Mouse (Mus musculus): Measurements from ENCODE around the gene Crb2. TPM values are rescaled to one million over a fixed set of nuclear protein-coding genes. Genes with fewer than 3 reads are reported as not detected.

Gene Crb2
- total and polyA plus RNA-seq, 3 experiments = 0.48 to 0.81 (median 0.64) TPM

- H3K4me3 ChIP-seq = no peak overlapping the region
- H3K79me2 ChIP-seq (replicated peaks; ENCODE audit: control insufficient read depth, insufficient read depth, low read length) = no peaks in the 10 kb centered on the region
- H3K36me3 ChIP-seq (ENCODE audit: control insufficient read depth, insufficient read depth, low read length) = no peaks in the 10 kb centered on the region
- TF ChIP-seq CTCF (IDR thresholded peaks at IDR 0.05) (no peak), POLR2A (IDR thresholded peaks at IDR 0.05; ENCODE audit: insufficient read depth, low read depth, low read length) (no peak)
- DNase-seq = no peak
- no peaks in the 10 kb centered on the region for H3K27me3 ChIP-seq (ENCODE audit: control insufficient read depth, insufficient read depth, low read length)
- no peak overlapping the region for H3K27ac ChIP-seq
- peaks cover 7% of the 10 kb centered on the region for H3K4me1 ChIP-seq (ENCODE audit: control insufficient read depth, insufficient read depth, low read length)
- WGBS = 85% methylated on average over 2 of the region's 2 CpGs
- H3K9ac ChIP-seq (ENCODE audit: low read depth, low read length) = no peak overlapping the region
- intact Hi-C loops (cut with DNase I) = no loop called here
Measured at GRCm38 (mm10) chr2:37756220-37756930, 19.7 kb upstream of the Crb2 start.

GRCm38 (mm10) chr2:37757016-37757415 is 19.0 kb upstream of the Crb2 start:
- peaks cover 7% of the 10 kb centered on the region for H3K4me1 ChIP-seq (ENCODE audit: control insufficient read depth, insufficient read depth, low read length)
- H3K27me3 ChIP-seq (ENCODE audit: control insufficient read depth, insufficient read depth, low read length) = no peaks in the 10 kb centered on the region
- no peak overlapping the region for H3K4me3 ChIP-seq
- H3K36me3 ChIP-seq (ENCODE audit: control insufficient read depth, insufficient read depth, low read length) = no peaks in the 10 kb centered on the region
- intact Hi-C loops (cut with DNase I) = no loop called here
- no peak overlapping the region for H3K9ac ChIP-seq (ENCODE audit: low read depth, low read length)
- TF ChIP-seq EP300 (IDR thresholded peaks at IDR 0.05; ENCODE audit: insufficient read depth, low read depth, low read length) (no peak), POLR2A (IDR thresholded peaks at IDR 0.05; ENCODE audit: insufficient read depth, low read depth, low read length) (no peak), CTCF (IDR thresholded peaks at IDR 0.05) (no peak)
- H3K27ac ChIP-seq = no peak overlapping the region
- no peaks in the 10 kb centered on the region for H3K79me2 ChIP-seq (replicated peaks; ENCODE audit: control insufficient read depth, insufficient read depth, low read length)
- WGBS = 72% methylated on average over 5 of the region's 5 CpGs
- DNase-seq = no peak

DNA sequence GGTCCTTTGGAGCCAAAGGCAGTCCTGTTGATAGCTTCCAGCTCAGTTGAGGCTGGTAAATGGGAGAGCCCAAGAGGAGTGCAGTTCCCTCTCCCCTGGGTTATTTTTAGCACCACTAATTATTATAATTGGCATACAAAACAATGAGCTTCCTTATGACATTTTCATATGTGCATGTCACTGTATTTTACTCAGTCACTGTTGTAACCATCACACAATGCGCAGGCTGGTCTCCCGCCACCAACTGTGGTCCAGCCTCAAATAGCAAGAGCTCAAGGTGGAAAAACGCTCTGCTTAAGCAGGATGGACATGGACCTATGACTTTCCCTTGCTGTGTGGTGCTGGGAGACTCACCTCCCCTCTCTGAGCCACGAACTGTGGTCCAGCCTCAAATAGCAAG is 18.3 kb upstream of the Crb2 start:
- 56% methylated on average over 4 of the region's 4 CpGs for WGBS
- Histone ChIP-seq H3K27ac (no peak overlapping the region), H3K4me1 (ENCODE audit: control insufficient read depth, insufficient read depth, low read length) (peaks cover 7% of the 10 kb centered on the region), H3K4me3 (no peak overlapping the region), H3K36me3 (ENCODE audit: control insufficient read depth, insufficient read depth, low read length) (no peaks in the 10 kb centered on the region), H3K79me2 (replicated peaks; ENCODE audit: control insufficient read depth, insufficient read depth, low read length) (no peaks in the 10 kb centered on the region), H3K27me3 (ENCODE audit: control insufficient read depth, insufficient read depth, low read length) (no peaks in the 10 kb centered on the region), H3K9ac (ENCODE audit: low read depth, low read length) (no peak overlapping the region)
- intact Hi-C loops (cut with DNase I) = no loop called here
- no peak for DNase-seq
- 0 out of 2 replicates have a peak, but pooled peaks have one; percentile 9 for TF ChIP-seq EP300 (IDR thresholded peaks at IDR 0.05; ENCODE audit: insufficient read depth, low read depth, low read length)
- no peak for TF ChIP-seq CTCF (IDR thresholded peaks at IDR 0.05)

DNA sequence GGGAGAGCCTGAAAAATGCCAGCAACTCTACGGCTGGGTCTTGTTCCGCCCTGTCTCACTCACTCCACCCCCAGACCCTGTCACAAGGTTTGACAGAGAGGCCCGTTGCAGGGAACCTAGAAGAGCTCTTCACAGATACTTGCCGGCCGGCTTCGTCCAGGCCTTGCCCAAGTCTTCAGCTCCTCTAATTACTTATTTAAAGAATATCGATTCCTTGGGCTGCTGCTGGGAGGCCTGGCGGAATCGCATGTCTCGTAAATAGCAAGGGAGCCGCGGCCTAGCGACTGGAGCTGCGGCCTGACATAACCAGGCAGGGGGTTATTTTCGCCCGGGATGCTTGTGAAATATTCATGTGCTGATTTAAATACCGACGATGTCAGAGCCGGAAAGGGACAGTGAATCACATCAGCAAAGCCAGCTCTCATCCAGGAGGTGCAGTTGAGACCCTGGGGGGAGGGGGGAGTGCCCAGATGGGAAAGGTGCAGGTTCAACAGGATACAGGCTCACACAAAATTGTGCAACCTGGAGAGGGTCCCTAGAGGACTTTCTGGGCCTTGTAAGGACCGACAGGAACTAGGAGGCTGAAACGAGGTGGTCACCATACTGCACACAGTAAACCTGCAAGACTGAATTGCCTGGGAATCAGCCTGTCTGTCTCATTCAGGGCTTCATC is 17.6 kb upstream of the Crb2 start:
- H3K4me1 ChIP-seq (ENCODE audit: control insufficient read depth, insufficient read depth, low read length) = peaks cover 7% of the 10 kb centered on the region
- no peak overlapping the region for H3K9ac ChIP-seq (ENCODE audit: low read depth, low read length)
- no peak overlapping the region for H3K27ac ChIP-seq
- no peak overlapping the region for H3K4me3 ChIP-seq
- TF ChIP-seq POLR2A (IDR thresholded peaks at IDR 0.05; ENCODE audit: insufficient read depth, low read depth, low read length) (no peak), CTCF (IDR thresholded peaks at IDR 0.05) (no peak), EP300 (IDR thresholded peaks at IDR 0.05; ENCODE audit: insufficient read depth, low read depth, low read length) (no peak)
- H3K79me2 ChIP-seq (replicated peaks; ENCODE audit: control insufficient read depth, insufficient read depth, low read length) = no peaks in the 10 kb centered on the region
- intact Hi-C loops (cut with DNase I) = no loop called here
- H3K27me3 ChIP-seq (ENCODE audit: control insufficient read depth, insufficient read depth, low read length) = no peaks in the 10 kb centered on the region
- no peaks in the 10 kb centered on the region for H3K36me3 ChIP-seq (ENCODE audit: control insufficient read depth, insufficient read depth, low read length)
- DNase-seq = no peak
- 56% methylated on average over 21 of the region's 21 CpGs for WGBS

DNA sequence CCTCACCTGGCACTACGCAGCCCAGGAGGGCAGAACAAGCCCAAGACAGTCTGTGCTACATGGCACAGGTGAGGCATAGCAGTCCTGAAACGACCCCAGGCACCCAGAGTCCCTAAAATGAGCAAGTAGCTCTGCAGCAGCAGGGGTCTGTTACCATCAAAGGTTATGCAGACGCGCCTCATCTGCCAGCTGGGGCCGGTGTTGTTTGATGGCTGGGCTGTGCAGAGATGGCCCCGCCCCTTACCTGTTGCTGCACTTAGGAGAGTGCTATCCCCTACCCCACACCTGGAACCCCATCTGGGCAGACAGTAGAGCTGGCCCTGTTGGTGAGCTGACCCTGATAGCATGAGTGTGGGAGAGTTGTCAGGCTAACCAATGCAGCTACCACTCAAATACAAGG is 15.4 kb upstream of the Crb2 start:
- intact Hi-C loops (cut with DNase I) = no loop called here
- WGBS = 83% methylated on average over 6 of the region's 6 CpGs
- no peak overlapping the region for H3K4me3 ChIP-seq
- no peak for DNase-seq
- TF ChIP-seq EP300 (IDR thresholded peaks at IDR 0.05; ENCODE audit: insufficient read depth, low read depth, low read length) = no peak
- no peak overlapping the region for H3K9ac ChIP-seq (ENCODE audit: low read depth, low read length)
- H3K27ac ChIP-seq = no peak overlapping the region
- H3K4me1 ChIP-seq (ENCODE audit: control insufficient read depth, insufficient read depth, low read length) = peaks cover 8% of the 10 kb centered on the region
- H3K36me3 ChIP-seq (ENCODE audit: control insufficient read depth, insufficient read depth, low read length) = no peaks in the 10 kb centered on the region
- H3K27me3 ChIP-seq (ENCODE audit: control insufficient read depth, insufficient read depth, low read length) = no peaks in the 10 kb centered on the region
- no peaks in the 10 kb centered on the region for H3K79me2 ChIP-seq (replicated peaks; ENCODE audit: control insufficient read depth, insufficient read depth, low read length)

DNA sequence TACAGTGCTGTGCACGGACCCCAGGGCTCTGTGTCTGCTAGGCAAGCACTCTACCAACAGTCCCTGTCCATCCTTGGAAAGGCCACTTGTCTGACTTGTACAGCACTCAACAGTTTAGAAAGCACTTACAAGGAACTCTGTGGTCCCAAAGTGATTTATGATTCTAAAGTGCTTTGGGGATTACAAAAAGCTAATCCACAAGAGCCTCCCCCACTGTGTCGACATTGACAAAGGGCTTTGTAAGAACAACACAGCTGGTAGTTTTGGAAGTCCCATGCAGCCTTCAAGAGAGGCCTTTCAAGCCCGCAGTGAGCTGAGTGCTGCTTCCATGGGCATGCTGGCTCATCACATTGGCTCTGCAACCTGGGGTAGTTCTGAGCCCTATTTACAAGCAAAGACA is 12.4 kb upstream of the Crb2 start:
- no peaks in the 10 kb centered on the region for H3K27me3 ChIP-seq (ENCODE audit: control insufficient read depth, insufficient read depth, low read length)
- H3K9ac ChIP-seq (ENCODE audit: low read depth, low read length) = no peak overlapping the region
- peaks cover 7% of the 10 kb centered on the region for H3K4me1 ChIP-seq (ENCODE audit: control insufficient read depth, insufficient read depth, low read length)
- H3K27ac ChIP-seq = no peak overlapping the region
- H3K4me3 ChIP-seq = no peak overlapping the region
- no peaks in the 10 kb centered on the region for H3K36me3 ChIP-seq (ENCODE audit: control insufficient read depth, insufficient read depth, low read length)
- 75% methylated on average over 3 of the region's 3 CpGs for WGBS
- intact Hi-C loops (cut with DNase I) = no loop called here
- no peak for DNase-seq
- H3K79me2 ChIP-seq (replicated peaks; ENCODE audit: control insufficient read depth, insufficient read depth, low read length) = no peaks in the 10 kb centered on the region
- TF ChIP-seq CTCF (IDR thresholded peaks at IDR 0.05) (no peak), EP300 (IDR thresholded peaks at IDR 0.05; ENCODE audit: insufficient read depth, low read depth, low read length) (no peak), POLR2A (IDR thresholded peaks at IDR 0.05; ENCODE audit: insufficient read depth, low read depth, low read length) (no peak)

All from heart, adult 2 months (tissue).